Mouse (Mus musculus) frontal cortex, postnatal 10 days (tissue): ENCODE measurements around the gene Zfp740.

Experiments used
- DNase-seq, 2 experiments: peaks; one replicate each; pipeline ENCODE4 v3.0.0; 2022; ENCODE audit warnings: low spot score in 2 of 2, mixed read lengths in 1 of 2

Gene Zfp740

GRCm38 (mm10) chr15:102192271-102192812, 10.7 kb upstream of the Zfp740 start:
- no peak for DNase-seq

GRCm38 (mm10) chr15:102192820-102193386, 10.1 kb upstream of the Zfp740 start:
- no peak for DNase-seq

- no peak for DNase-seq
Measured at GRCm38 (mm10) chr15:102193652-102194051, 9.4 kb upstream of the Zfp740 start.

- DNase-seq: no peak
Measured at GRCm38 (mm10) chr15:102194439-102194838, 8.6 kb upstream of the Zfp740 start.

GRCm38 (mm10) chr15:102195373-102195772, 7.7 kb upstream of the Zfp740 start:
- no peak for DNase-seq

- no peak for DNase-seq
Measured at GRCm38 (mm10) chr15:102198841-102199240, 4.2 kb upstream of the Zfp740 start.

GRCm38 (mm10) chr15:102203835-102204381, 859 bp downstream of the Zfp740 start:
- peak; percentile 66 to 72 for DNase-seq

- DNase-seq: no peak
Measured at GRCm38 (mm10) chr15:102204674-102205505, 1.8 kb downstream of the Zfp740 start, which contains the start of gene Csad. Csad (minus strand) TSS chr15:102204724.

- DNase-seq: peak; percentile 46 to 48
Measured at GRCm38 (mm10) chr15:102205779-102206178, 2.7 kb downstream of the Zfp740 start.

- no peak for DNase-seq
Measured at GRCm38 (mm10) chr15:102207351-102207750, 4.3 kb downstream of the Zfp740 start.

GRCm38 (mm10) chr15:102208092-102208561, 5.1 kb downstream of the Zfp740 start:
- no peak for DNase-seq

GRCm38 (mm10) chr15:102209114-102209513, 6.1 kb downstream of the Zfp740 start:
- DNase-seq: no peak

- DNase-seq: no peak
Measured at GRCm38 (mm10) chr15:102210816-102211215, 7.8 kb downstream of the Zfp740 start.

- DNase-seq: no peak
Measured at GRCm38 (mm10) chr15:102211895-102212294, 8.8 kb downstream of the Zfp740 start.

- DNase-seq: no peak
Measured at GRCm38 (mm10) chr15:102214132-102214531, 11.1 kb downstream of the Zfp740 start.

GRCm38 (mm10) chr15:102215624-102216023, 12.6 kb downstream of the Zfp740 start:
- no peak for DNase-seq

GRCm38 (mm10) chr15:102216459-102217228, 13.6 kb downstream of the Zfp740 start:
- DNase-seq: no peak

GRCm38 (mm10) chr15:102217325-102217724, 14.3 kb downstream of the Zfp740 start:
- DNase-seq: no peak

- DNase-seq: no peak
Measured at GRCm38 (mm10) chr15:102222386-102222785, 19.3 kb downstream of the Zfp740 start.

GRCm38 (mm10) chr15:102224186-102224991, 21.3 kb downstream of the Zfp740 start:
- peak in 1 of 2 experiments; percentile 78 for DNase-seq
